Mouse (Mus musculus) thymus, postnatal 14 days (tissue): ENCODE results near the gene Gm11027.
"Not testable (repeated sequence)": the region's sequence is repeated elsewhere in the genome, so short reads cannot be mapped to it uniquely, and the experiment has no call there.

ENCODE experiments used
- DNase-seq: peaks from one replicate; pipeline ENCODE4 v3.0.0; 2021

Gm11027 gene

GRCm38 (mm10) chr12:116275086-116275485, at the start of gene Gm11027:
Gene Gm11027, plus strand, starts transcription at chr12:116275386.
- not testable (repeated sequence) for DNase-seq

- DNase-seq = no peak
These were observed 48.7 kb upstream of the Gm11027 start for GRCm38 (mm10) chr12:116226289-116227057.

GRCm38 (mm10) chr12:116229451-116229850, 45.7 kb upstream of the Gm11027 start:
- DNase-seq = no peak

GRCm38 (mm10) chr12:116231612-116232011, 43.6 kb upstream of the Gm11027 start:
- no peak for DNase-seq

- no peak for DNase-seq
These were observed 43.1 kb upstream of the Gm11027 start for GRCm38 (mm10) chr12:116232061-116232460.

GRCm38 (mm10) chr12:116235356-116235755, 39.8 kb upstream of the Gm11027 start:
- DNase-seq = peak; percentile 37

- DNase-seq = no peak
These were observed 38.5 kb upstream of the Gm11027 start for GRCm38 (mm10) chr12:116236658-116237057.

GRCm38 (mm10) chr12:116238370-116238769, 36.8 kb upstream of the Gm11027 start:
- no peak for DNase-seq

GRCm38 (mm10) chr12:116238803-116239202, 36.4 kb upstream of the Gm11027 start:
- no peak for DNase-seq

GRCm38 (mm10) chr12:116244601-116245000, 30.6 kb upstream of the Gm11027 start:
- DNase-seq = no peak

- DNase-seq = peak; percentile 72
These were observed 20.5 kb upstream of the Gm11027 start for GRCm38 (mm10) chr12:116254652-116255051.

- no peak for DNase-seq
These were observed 19.6 kb upstream of the Gm11027 start for GRCm38 (mm10) chr12:116255636-116256035.

- no peak for DNase-seq
These were observed 16.9 kb upstream of the Gm11027 start for GRCm38 (mm10) chr12:116258321-116258720.

- peak; percentile 93 for DNase-seq
These were observed 12.4 kb upstream of the Gm11027 start, which contains the start of gene Wdr60 for GRCm38 (mm10) chr12:116262555-116263341. Gene Wdr60, minus strand, starts transcription at chr12:116263022.

GRCm38 (mm10) chr12:116264756-116265155, 10.4 kb upstream of the Gm11027 start:
- no peak for DNase-seq

- no peak for DNase-seq
These were observed 9.9 kb upstream of the Gm11027 start for GRCm38 (mm10) chr12:116265275-116265674.

- no peak for DNase-seq
These were observed 5.7 kb upstream of the Gm11027 start for GRCm38 (mm10) chr12:116269450-116269849.

GRCm38 (mm10) chr12:116270538-116270937, 4.6 kb upstream of the Gm11027 start:
- DNase-seq = no peak

GRCm38 (mm10) chr12:116271071-116271470, 4.1 kb upstream of the Gm11027 start:
- DNase-seq = no peak

GRCm38 (mm10) chr12:116273733-116274132, 1.5 kb upstream of the Gm11027 start:
- no peak for DNase-seq

GRCm38 (mm10) chr12:116275631-116276030, 445 bp downstream of the Gm11027 start:
- DNase-seq = no peak

- DNase-seq = no peak
These were observed 1.8 kb downstream of the Gm11027 start for GRCm38 (mm10) chr12:116276961-116277360.

- DNase-seq = no peak
These were observed 3.4 kb downstream of the Gm11027 start for GRCm38 (mm10) chr12:116278541-116278940.

GRCm38 (mm10) chr12:116279181-116279580, 4.0 kb downstream of the Gm11027 start:
- DNase-seq = no peak
